Mouse (Mus musculus) CH12.LX (cell line): ENCODE measurements at regions not wholly inside any gene's neighbourhood (a gene's known extent, or its start where the extent isn't known, plus 50 kb on each side); places are given as distances from the start of the nearest gene placed in this dataset.

Experiments used
- DNase-seq: peaks from one replicate; pipeline ENCODE4 v3.0.0-alpha.2; 2013; ENCODE audit errors: extremely low read depth
- H3K27ac ChIP-seq: 2 replicates; pipeline ENCODE4 v1.5.1; 2012; ENCODE audit warnings: low read depth, mild to moderate bottlenecking, control low read depth, moderate library complexity; ENCODE audit not compliant: insufficient read depth
- H3K27me3 ChIP-seq: replicated peaks from 2 replicates; pipeline ENCODE3; 2012; ENCODE audit warnings: inconsistent platforms
- H3K36me3 ChIP-seq, 2 experiments: replicated peaks in 1 of 2; 2 replicates each; pipeline versions ENCODE3 to v1.6.1; 2012; ENCODE audit warnings: inconsistent platforms in 1 of 2, low read length in 1 of 2, mild to moderate bottlenecking in 1 of 2, mixed read lengths in 1 of 2, moderate library complexity in 1 of 2; ENCODE audit not compliant: control insufficient read depth in 1 of 2, insufficient read depth in 1 of 2
- H3K4me1 ChIP-seq, 2 experiments: 2 replicates each; pipeline ENCODE4 v1.6.1; 2012; ENCODE audit warnings: inconsistent platforms in 1 of 2, moderate library complexity in 1 of 2; ENCODE audit not compliant: insufficient read depth in 2 of 2, control insufficient read depth in 1 of 2
- H3K4me2 ChIP-seq: 2 replicates; pipeline ENCODE4 v1.6.1; 2012; ENCODE audit warnings: low read depth, mild to moderate bottlenecking, control low read depth; ENCODE audit not compliant: poor library complexity, insufficient read depth, severe bottlenecking
- H3K4me3 ChIP-seq, 3 experiments: fragments of 150-350 bp in 1 of 3; sonication (generic) in 1 of 3; replicated peaks in 1 of 3; 2 replicates each; pipeline versions ENCODE3 to v1.5.1; 2011 to 2012; ENCODE audit warnings: low read depth in 2 of 3, low read length in 2 of 3, mild to moderate bottlenecking in 2 of 3, moderate library complexity in 2 of 3, control low read depth in 1 of 3, improper control_type of control experiment in 1 of 3, inconsistent platforms in 1 of 3, mixed read lengths in 1 of 3; ENCODE audit not compliant: poor library complexity in 1 of 3
- H3K79me2 ChIP-seq: replicated peaks from 2 replicates; pipeline ENCODE4 v1.6.1; 2012; ENCODE audit warnings: mild to moderate bottlenecking, moderate library complexity; ENCODE audit not compliant: control insufficient read depth, poor library complexity, insufficient read depth, severe bottlenecking; ENCODE audit errors: extremely low read depth
- H3K9ac ChIP-seq: 2 replicates; pipeline ENCODE4 v1.6.1; 2012; ENCODE audit warnings: low read depth, mild to moderate bottlenecking, control low read depth, moderate library complexity; ENCODE audit not compliant: insufficient read depth
- H3K9me3 ChIP-seq: replicated peaks from 2 replicates; pipeline ENCODE3; 2012; ENCODE audit warnings: low read length, inconsistent platforms, mixed read lengths
- BHLHE40 ChIP-seq: IDR thresholded peaks from 2 replicates; pipeline ENCODE4 v1.6.1; 2011; ENCODE audit warnings: mild to moderate bottlenecking, low read depth, low read length, improper control_type of control experiment
- CHD1 ChIP-seq: IDR thresholded peaks from 2 replicates; pipeline ENCODE4 v1.6.1; 2012; ENCODE audit warnings: low read depth, low read length, improper control_type of control experiment, inconsistent platforms
- CHD2 ChIP-seq: IDR thresholded peaks from 2 replicates; pipeline ENCODE4 v1.6.1; 2011; ENCODE audit warnings: low read length, improper control_type of control experiment
- CTCF ChIP-seq, 2 experiments: IDR thresholded peaks in 1 of 2; conservative IDR thresholded peaks in 1 of 2; 2 replicates each; pipeline ENCODE4 v1.5.1; 2011 to 2012; ENCODE audit warnings: low read depth in 2 of 2, low read length in 2 of 2, improper control_type of control experiment in 1 of 2, inconsistent platforms in 1 of 2, mild to moderate bottlenecking in 1 of 2, moderate library complexity in 1 of 2
- GABPA ChIP-seq: IDR thresholded peaks from 2 replicates; pipeline ENCODE4 v1.6.1; 2012; ENCODE audit warnings: low read depth, low read length, improper control_type of control experiment, inconsistent platforms; ENCODE audit not compliant: insufficient replicate concordance
- HCFC1 ChIP-seq: IDR thresholded peaks from 2 replicates; pipeline ENCODE4 v1.6.1; 2012; ENCODE audit warnings: low read depth, mild to moderate bottlenecking, inconsistent platforms, low read length, improper control_type of control experiment
- JUN ChIP-seq: IDR thresholded peaks from 2 replicates; pipeline ENCODE4 v1.6.1; 2011; ENCODE audit warnings: low read depth, mild to moderate bottlenecking, low read length, improper control_type of control experiment, moderate library complexity; ENCODE audit not compliant: insufficient read depth
- JUND ChIP-seq: conservative IDR thresholded peaks from 2 replicates; pipeline ENCODE4 v1.6.1; 2011; ENCODE audit warnings: low read depth, low read length, improper control_type of control experiment
- MAFK ChIP-seq: IDR thresholded peaks from 2 replicates; pipeline ENCODE4 v1.6.1; 2011; ENCODE audit warnings: low read length, improper control_type of control experiment; ENCODE audit not compliant: insufficient replicate concordance
- MAX ChIP-seq: IDR thresholded peaks from 2 replicates; pipeline ENCODE4 v1.6.1; 2011; ENCODE audit warnings: low read length, improper control_type of control experiment
- MAZ ChIP-seq: IDR thresholded peaks from 2 replicates; pipeline ENCODE4 v1.6.1; 2012; ENCODE audit warnings: low read depth, mild to moderate bottlenecking, inconsistent platforms, low read length, improper control_type of control experiment, moderate library complexity
- MEF2A ChIP-seq: IDR thresholded peaks from 2 replicates; pipeline ENCODE4 v1.6.1; 2014; ENCODE audit warnings: low read depth, mild to moderate bottlenecking, inconsistent platforms, low read length, improper control_type of control experiment, borderline replicate concordance
- MXI1 ChIP-seq: IDR thresholded peaks from 2 replicates; pipeline ENCODE4 v1.6.1; 2011; ENCODE audit warnings: mild to moderate bottlenecking, low read depth, low read length, improper control_type of control experiment
- MYC ChIP-seq: IDR thresholded peaks from 2 replicates; pipeline ENCODE4 v1.6.1; 2011; ENCODE audit warnings: low read depth, mild to moderate bottlenecking, improper control_type of control experiment, low read length
- PAX5 ChIP-seq: IDR thresholded peaks from 2 replicates; pipeline ENCODE4 v1.6.1; 2012; ENCODE audit warnings: low read length, inconsistent platforms, mixed read lengths
- RAD21 ChIP-seq: IDR thresholded peaks from 2 replicates; pipeline ENCODE4 v1.6.1; 2011; ENCODE audit warnings: low read depth, mild to moderate bottlenecking, low read length, improper control_type of control experiment, moderate library complexity
- SMC3 ChIP-seq: IDR thresholded peaks from 2 replicates; pipeline ENCODE4 v1.6.1; 2011; ENCODE audit warnings: low read depth, low read length, improper control_type of control experiment
- TBP ChIP-seq: conservative IDR thresholded peaks from 2 replicates; pipeline ENCODE4 v1.6.1; 2011; ENCODE audit warnings: low read depth, low read length, improper control_type of control experiment
- TCF12 ChIP-seq: IDR thresholded peaks from 2 replicates; pipeline ENCODE4 v1.6.1; 2014; ENCODE audit warnings: low read depth, mild to moderate bottlenecking, inconsistent platforms, low read length, improper control_type of control experiment
- ZC3H11A ChIP-seq: IDR thresholded peaks from 2 replicates; pipeline ENCODE4 v1.6.1; 2012; ENCODE audit warnings: low read depth, mild to moderate bottlenecking, inconsistent platforms, low read length, improper control_type of control experiment
- dilution Hi-C: fragments of 300-500 bp; cut with MboI; formaldehyde crosslinking; loops from 2 replicates; pipeline ENCODE4 v1.14.3; 2020; ENCODE audit warnings: low sequenced_read_pairs; ENCODE audit not compliant: extremely low pct_unique_long_range_greater_than_20kb, extremely low pct_ligation_motif_present
- in situ Hi-C: fragments of 300-500 bp; cut with MboI; formaldehyde crosslinking; loops from 3 replicates; pipeline ENCODE4 v1.14.3; 2019; ENCODE audit warnings: low sequenced_read_pairs, low pct_ligation_motif_present, low pct_unique_long_range_greater_than_20kb, mixed read lengths

DNA sequence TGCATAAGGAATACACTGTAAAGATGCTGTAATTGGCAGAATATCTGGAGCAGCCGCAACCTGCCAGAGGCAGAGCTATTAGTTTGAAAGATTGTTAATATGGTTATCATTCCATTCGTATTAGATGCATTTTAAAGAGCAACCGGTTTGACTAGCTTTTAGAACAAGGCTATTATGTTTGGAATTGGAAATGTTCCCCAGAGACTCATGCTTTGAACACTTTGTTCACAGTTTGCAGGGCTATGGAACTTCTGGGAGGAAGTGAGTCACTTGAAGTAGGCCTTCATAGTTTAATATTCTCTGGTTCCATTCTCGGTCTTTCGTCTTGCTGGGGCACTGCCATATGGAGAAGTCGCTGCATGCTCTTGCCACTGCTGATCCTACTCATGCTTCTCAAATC lies 443.1 kb upstream of the Sphkap start:
- no peaks in the 10 kb centered on the region for H3K79me2 ChIP-seq
- DNase-seq: no peak
- no peaks in the 10 kb centered on the region for H3K4me1 ChIP-seq
- TF ChIP-seq TBP (no peak), MAX (no peak), TCF12 (no peak), MYC (no peak), MEF2A (no peak)
- no peaks in the 10 kb centered on the region for H3K36me3 ChIP-seq
- H3K9me3 ChIP-seq: no peaks in the 10 kb centered on the region
- no peak overlapping the region for H3K4me3 ChIP-seq
- H3K4me2 ChIP-seq: no peak overlapping the region
- no peak overlapping the region for H3K27ac ChIP-seq
- no peaks in the 10 kb centered on the region for H3K27me3 ChIP-seq
- no peak overlapping the region for H3K9ac ChIP-seq
- dilution Hi-C loops: no loop called here
- in situ Hi-C loops: no loop called here

DNA sequence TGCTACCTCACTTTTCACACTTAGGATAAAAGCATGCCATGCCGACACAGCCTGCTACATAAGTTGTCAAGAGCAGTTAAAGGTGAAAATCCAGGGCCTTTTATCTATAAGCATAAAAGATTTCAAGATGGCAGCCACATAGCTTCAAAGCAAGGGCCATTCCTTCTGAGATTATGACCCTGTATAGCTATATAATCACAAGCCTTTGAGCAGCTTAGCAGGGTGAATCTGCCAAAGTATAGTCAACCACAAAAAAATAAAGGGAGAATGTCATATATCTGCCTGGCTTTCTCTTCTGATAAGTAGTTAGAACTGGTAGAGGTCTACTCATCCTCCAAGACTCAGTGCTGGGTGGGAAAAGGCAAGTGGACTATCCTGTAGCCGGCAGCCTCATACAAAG lies 440.4 kb upstream of the Sphkap start:
- H3K4me2 ChIP-seq: no peak overlapping the region
- no peak overlapping the region for H3K4me3 ChIP-seq
- no peak overlapping the region for H3K9ac ChIP-seq
- H3K79me2 ChIP-seq: no peaks in the 10 kb centered on the region
- H3K4me1 ChIP-seq: no peaks in the 10 kb centered on the region
- dilution Hi-C loops: no loop called here
- in situ Hi-C loops: no loop called here
- no peak for DNase-seq
- no peaks in the 10 kb centered on the region for H3K27me3 ChIP-seq
- H3K9me3 ChIP-seq: no peaks in the 10 kb centered on the region
- TF ChIP-seq SMC3 (no peak), ZC3H11A (no peak), MAFK (no peak), CHD2 (no peak), MXI1 (no peak), CTCF (conservative IDR thresholded peaks at IDR 0.05 in 1 of 2, IDR thresholded peaks at IDR 0.05 in 1 of 2; ENCODE audit: low read depth in 2 of 2, low read length in 2 of 2) (no peak), JUN (no peak), BHLHE40 (no peak), PAX5 (no peak), JUND (no peak), HCFC1 (no peak), MAZ (no peak), GABPA (no peak), RAD21 (no peak), CHD1 (no peak)
- H3K27ac ChIP-seq: no peak overlapping the region
- no peaks in the 10 kb centered on the region for H3K36me3 ChIP-seq
